8 mouse cellular contexts compared by ENCODE assay signal in genomic region chr4:149424755-149425154, GRCm38 (mm10). TPM values are rescaled to one million over a fixed set of nuclear protein-coding genes. Genes with fewer than 3 reads are reported as not detected.
DNase-seq lines count a peak whose midpoint lies in the region; ATAC-seq and TF ChIP-seq lines count a peak whose summit lies in the region.

No protein-coding gene starts in this region.

- H3K27me3 ChIP-seq in lung, embryonic 15.5 days, result no peaks in the 10 kb centered on the region
- H3K27me3 ChIP-seq in limb, embryonic 12.5 days, result no peaks in the 10 kb centered on the region

- TF ChIP-seq POLR2A in embryonic fibroblast, embryonic 13.5 days (IDR thresholded peaks at IDR 0.05; ENCODE audit: low read depth, low read length), result no peak
- no peak for TF ChIP-seq POLR2A in olfactory bulb, adult 2 months (IDR thresholded peaks at IDR 0.05; ENCODE audit: insufficient read depth, low read depth, low read length)

- H3K9me3 ChIP-seq in lung, embryonic 15.5 days, result no peaks in the 10 kb centered on the region
- H3K9me3 ChIP-seq in limb, embryonic 12.5 days, result no peaks in the 10 kb centered on the region

- peaks cover 13% of the 10 kb centered on the region for H3K4me1 ChIP-seq in lung, embryonic 15.5 days
- peaks cover 10% of the 10 kb centered on the region for H3K4me1 ChIP-seq in embryonic fibroblast, embryonic 13.5 days (ENCODE audit: control insufficient read depth, insufficient read depth, low read length)
- H3K4me1 ChIP-seq in limb, embryonic 12.5 days (replicated peaks), result peaks cover 15% of the 10 kb centered on the region; the same call in 1 of the 2 replicates
- peaks cover 9% of the 10 kb centered on the region; the same call in 1 of the 2 replicates for H3K4me1 ChIP-seq in olfactory bulb, adult 2 months (ENCODE audit: control insufficient read depth, insufficient read depth, low read length)

- ATAC-seq in lung, embryonic 15.5 days (ENCODE audit: borderline replicate concordance, extremely low read depth, low FRiP score, low TSS enrichment), result no peak
- ATAC-seq in limb, embryonic 12.5 days (ENCODE audit: insufficient number of reproducible peaks, insufficient read depth, low FRiP score, low TSS enrichment, low read depth), result no peak

- no peak for DNase-seq in lung, postnatal 10 days
- no peak for DNase-seq in ovary, postnatal 14 days (ENCODE audit: low spot score)
- no peak for DNase-seq in layer of hippocampus, postnatal 10 days (ENCODE audit: low spot score in 2 of 2)
- DNase-seq in yolk sac, embryonic 10.5 days (ENCODE audit: low spot score), result no peak

- H3K9ac ChIP-seq in lung, embryonic 15.5 days, result peak overlapping the region; percentile 92
- peak overlapping the region; percentile 89 for H3K9ac ChIP-seq in limb, embryonic 12.5 days (replicated peaks)

- peak overlapping the region; percentile 99 for H3K4me3 ChIP-seq in lung, embryonic 15.5 days
- peak overlapping the region; percentile 73 for H3K4me3 ChIP-seq in embryonic fibroblast, embryonic 13.5 days (ENCODE audit: insufficient read depth, low read length)
- peak overlapping the region; percentile 96 for H3K4me3 ChIP-seq in limb, embryonic 12.5 days (replicated peaks)
- H3K4me3 ChIP-seq in olfactory bulb, adult 2 months (ENCODE audit: insufficient read depth, low read depth, low read length), result peak overlapping the region; percentile 41

- WGBS in lung, embryonic 15.5 days, result 3% methylated on average over 9 of the region's 9 CpGs
- WGBS in limb, embryonic 12.5 days, result under 1% methylated on average over 9 of the region's 9 CpGs
- WGBS in olfactory bulb, adult 2 months, result under 1% methylated on average over 9 of the region's 9 CpGs

- TF ChIP-seq CTCF in embryonic fibroblast, embryonic 13.5 days (IDR thresholded peaks at IDR 0.05; ENCODE audit: borderline replicate concordance, insufficient read depth, low read length), result no peak
- no peak for TF ChIP-seq CTCF in olfactory bulb, adult 2 months (IDR thresholded peaks at IDR 0.05; ENCODE audit: insufficient read depth, low read depth, low read length)

- no peaks in the 10 kb centered on the region for H3K36me3 ChIP-seq in lung, embryonic 15.5 days
- 0 out of 2 replicates have a peak, but pooled peaks cover 3% of the 10 kb centered on the region for H3K36me3 ChIP-seq in limb, embryonic 12.5 days

- no peak overlapping the region for H3K27ac ChIP-seq in lung, embryonic 15.5 days
- peak overlapping the region; percentile 94 for H3K27ac ChIP-seq in embryonic fibroblast, embryonic 13.5 days (ENCODE audit: insufficient read depth, low read length)
- 0 out of 2 replicates have a peak overlapping the region, but pooled peaks have one; percentile 29 for H3K27ac ChIP-seq in limb, embryonic 12.5 days
- no peak overlapping the region for H3K27ac ChIP-seq in olfactory bulb, adult 2 months (ENCODE audit: insufficient read depth, low read depth, low read length)

- H3K4me2 ChIP-seq in lung, embryonic 15.5 days, result peak overlapping the region; percentile 84
- H3K4me2 ChIP-seq in limb, embryonic 12.5 days, result peak overlapping the region; percentile 78

RNA-seq across cellular contexts. Expression of gene Ube4b, which starts 1.8 kb away (rescaled TPM):
- polyA plus RNA-seq in lung, embryonic 15.5 days (2015; fragmentation: Nextera tagmentation; extraction: Ambion mirVana), result 34.9 and 38.4 TPM in 2 replicates
- 86.6 and 87.7 TPM in 2 replicates for polyA plus RNA-seq in embryonic fibroblast, embryonic 13.5 days (2011; ENCODE audit: insufficient read length, low read depth, missing spikeins)
- polyA plus RNA-seq in limb, embryonic 12.5 days (2016; fragmentation: Nextera tagmentation; extraction: Ambion mirVana), result 55.1 and 67.3 TPM in 2 replicates
- polyA plus RNA-seq in olfactory bulb, adult 2 months (2012; ENCODE audit: insufficient read depth, insufficient read length, low replicate concordance, missing spikeins), result 129 TPM in 1 of 2 replicates, not detected in the other
- 100 to 1,000 TPM; 113 to 119 TPM for total RNA-seq in layer of hippocampus, postnatal 10 days (2021)

RNA-seq across cellular contexts. Expression of gene Rbp7, which starts 30.0 kb away (rescaled TPM):
- polyA plus RNA-seq in lung, embryonic 15.5 days (2015; fragmentation: Nextera tagmentation; extraction: Ambion mirVana), result 2.7 and 3.6 TPM in 2 replicates
- not detected in 2 replicates for polyA plus RNA-seq in embryonic fibroblast, embryonic 13.5 days (2011; ENCODE audit: insufficient read length, low read depth, missing spikeins)
- polyA plus RNA-seq in limb, embryonic 12.5 days (2016; fragmentation: Nextera tagmentation; extraction: Ambion mirVana), result not detected in 2 replicates
- not detected in 2 replicates for polyA plus RNA-seq in olfactory bulb, adult 2 months (2012; ENCODE audit: insufficient read depth, insufficient read length, low replicate concordance, missing spikeins)
- total RNA-seq in layer of hippocampus, postnatal 10 days (2021), result not detected

RNA-seq across cellular contexts. Expression of gene Tmem274, which starts 52.4 kb away (rescaled TPM):
- 0.34 and 0.55 TPM in 2 replicates for polyA plus RNA-seq in lung, embryonic 15.5 days (2015; fragmentation: Nextera tagmentation; extraction: Ambion mirVana)
- not detected in 2 replicates for polyA plus RNA-seq in embryonic fibroblast, embryonic 13.5 days (2011; ENCODE audit: insufficient read length, low read depth, missing spikeins)
- polyA plus RNA-seq in limb, embryonic 12.5 days (2016; fragmentation: Nextera tagmentation; extraction: Ambion mirVana), result 0.36 and 0.50 TPM in 2 replicates
- polyA plus RNA-seq in olfactory bulb, adult 2 months (2012; ENCODE audit: insufficient read depth, insufficient read length, low replicate concordance, missing spikeins), result not detected in 2 replicates
- total RNA-seq in layer of hippocampus, postnatal 10 days (2021), result not detected

Comparison
In these comparisons a context has a peak if more than half of its experiments do, and no peak if none do; other contexts are left out.
1. H3K27ac ChIP-seq: peak in embryonic fibroblast, embryonic 13.5 days (single experiment) and limb, embryonic 12.5 days (single experiment); none in lung, embryonic 15.5 days (single experiment) and olfactory bulb, adult 2 months (single experiment).
2. H3K4me3 ChIP-seq: peak in every context shown above with its lines; median percentile 99 in lung, embryonic 15.5 days; 96 in limb, embryonic 12.5 days; 73 in embryonic fibroblast, embryonic 13.5 days; 41 in olfactory bulb, adult 2 months.